Mouse (Mus musculus) embryo, embryonic 10.5 days (tissue): Measurements from ENCODE around the gene Gstk1.

Source experiments
- DNase-seq: peaks from one replicate; pipeline ENCODE4 v3.0.0-alpha.2; 2015; ENCODE audit warnings: low spot score

Gene Gstk1

GRCm38 (mm10) chr6:42270817-42271216, 25.1 kb downstream of the Gstk1 start:
- DNase-seq, result no peak

GRCm38 (mm10) chr6:42276151-42276550, 30.4 kb downstream of the Gstk1 start:
- no peak for DNase-seq

- DNase-seq, result no peak
These were observed 37.3 kb downstream of the Gstk1 start for GRCm38 (mm10) chr6:42282865-42283528.

GRCm38 (mm10) chr6:42286448-42286847, 40.7 kb downstream of the Gstk1 start, which contains the start of gene Clcn1:
Clcn1 (plus strand) TSS chr6:42286685.
- no peak for DNase-seq

- no peak for DNase-seq
These were observed 41.8 kb downstream of the Gstk1 start for GRCm38 (mm10) chr6:42287562-42287961.

GRCm38 (mm10) chr6:42293327-42293726, 47.6 kb downstream of the Gstk1 start:
- no peak for DNase-seq

- DNase-seq, result no peak
These were observed 49.9 kb downstream of the Gstk1 start for GRCm38 (mm10) chr6:42295549-42296094.

GRCm38 (mm10) chr6:42299362-42299761, 53.6 kb downstream of the Gstk1 start:
- DNase-seq, result no peak
